Mouse (Mus musculus): ENCODE data around the gene Nfix. TPM values are rescaled to one million over a fixed set of nuclear protein-coding genes. Genes with fewer than 3 reads are reported as not detected.

The Nfix gene
- polyA plus RNA-seq, 1 experiment from 2014 or later: 36.6 TPM

GRCm38 (mm10) chr8:84809109-84809940 lies 9.2 kb upstream of the Nfix start:
- WGBS: 73% methylated on average over 12 of the region's 12 CpGs
- DNase-seq (ENCODE audit: low spot score): no peak
- no peak overlapping the region for H3K4me3 ChIP-seq (ENCODE audit: low read depth, low read length)
- no peak overlapping the region for H3K4me2 ChIP-seq (replicated peaks; ENCODE audit: low read depth)
- ATAC-seq (ENCODE audit: low FRiP score, low TSS enrichment): no peak
- no peaks in the 10 kb centered on the region for H3K27me3 ChIP-seq (ENCODE audit: control insufficient read depth, insufficient read depth, low read length)
- H3K9ac ChIP-seq (ENCODE audit: low read length): no peak overlapping the region
- H3K9me3 ChIP-seq (ENCODE audit: control insufficient read depth, low read length): no peaks in the 10 kb centered on the region
- H3K36me3 ChIP-seq (ENCODE audit: control insufficient read depth, insufficient read depth, low read length): no peaks in the 10 kb centered on the region
- no peak overlapping the region for H3K27ac ChIP-seq (replicated peaks)
- TF ChIP-seq CTCF (IDR thresholded peaks at IDR 0.05; ENCODE audit: low read depth) (no peak), EP300 (optimal IDR thresholded peaks at IDR 0.05) (no peak)
- H3K4me1 ChIP-seq (replicated peaks; ENCODE audit: control insufficient read depth, insufficient read depth): no peaks in the 10 kb centered on the region

- TF ChIP-seq EP300 (optimal IDR thresholded peaks at IDR 0.05): no peak
- peak; percentile 40; the same call in 1 of the 2 replicates for TF ChIP-seq CTCF (IDR thresholded peaks at IDR 0.05; ENCODE audit: low read depth)
- Histone ChIP-seq H3K4me1 (replicated peaks; ENCODE audit: control insufficient read depth, insufficient read depth) (no peaks in the 10 kb centered on the region), H3K4me2 (replicated peaks; ENCODE audit: low read depth) (no peak overlapping the region), H3K27me3 (ENCODE audit: control insufficient read depth, insufficient read depth, low read length) (no peaks in the 10 kb centered on the region), H3K36me3 (ENCODE audit: control insufficient read depth, insufficient read depth, low read length) (no peaks in the 10 kb centered on the region), H3K9ac (ENCODE audit: low read length) (no peak overlapping the region), H3K4me3 (ENCODE audit: low read depth, low read length) (no peak overlapping the region), H3K9me3 (ENCODE audit: control insufficient read depth, low read length) (no peaks in the 10 kb centered on the region), H3K27ac (replicated peaks) (no peak overlapping the region)
- no peak for DNase-seq (ENCODE audit: low spot score)
- 95% methylated on average over 5 of the region's 5 CpGs for WGBS
- ATAC-seq (ENCODE audit: low FRiP score, low TSS enrichment): no peak
Observed at GRCm38 (mm10) chr8:84806031-84806430, 5.9 kb upstream of the Nfix start.

DNA sequence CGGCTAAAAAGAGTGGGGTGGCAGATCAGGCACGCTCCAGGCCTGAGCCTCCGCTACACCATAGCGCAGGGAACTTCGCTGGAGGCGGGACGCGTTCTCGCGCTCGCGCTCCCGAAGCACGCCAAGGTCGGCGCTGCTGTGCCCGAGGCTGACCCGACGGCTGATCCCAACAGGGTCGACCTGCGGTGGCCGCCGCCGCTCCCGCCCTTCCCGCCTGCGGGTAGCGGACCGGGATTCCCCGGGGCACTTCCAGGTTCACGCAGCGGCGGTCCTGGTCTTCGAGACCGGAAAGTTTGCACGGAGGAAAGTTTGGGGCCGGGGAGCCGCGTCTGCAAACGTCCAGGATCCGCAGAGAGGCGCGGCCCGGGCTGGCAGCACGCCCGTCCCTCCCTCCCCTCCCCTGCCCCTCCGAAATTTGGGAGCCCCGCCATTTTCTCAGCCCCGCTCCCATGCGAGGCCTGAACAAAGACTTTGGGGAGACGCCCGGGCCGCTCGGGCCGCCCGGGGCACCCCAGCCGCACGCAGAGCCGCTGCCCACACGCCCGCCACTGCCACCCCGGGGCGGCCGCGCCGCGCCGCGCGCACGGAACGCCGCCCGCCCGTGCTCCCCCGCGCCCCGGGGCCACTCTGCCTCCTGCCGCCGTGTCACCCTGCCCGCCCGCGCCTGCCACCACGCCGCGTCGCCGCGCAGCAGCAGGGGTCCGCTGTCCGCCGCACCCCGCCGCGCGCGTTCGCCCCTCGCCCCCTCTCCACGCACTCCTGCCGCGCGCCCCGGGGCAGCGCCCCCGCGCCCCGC lies 810 bp downstream of the Nfix start:
- peak overlapping the region; percentile 97 for H3K27ac ChIP-seq (replicated peaks)
- H3K9me3 ChIP-seq (ENCODE audit: control insufficient read depth, low read length): no peaks in the 10 kb centered on the region
- under 1% methylated on average over 63 of the region's 108 CpGs for WGBS
- H3K27me3 ChIP-seq (ENCODE audit: control insufficient read depth, insufficient read depth, low read length): no peaks in the 10 kb centered on the region
- H3K36me3 ChIP-seq (ENCODE audit: control insufficient read depth, insufficient read depth, low read length): no peaks in the 10 kb centered on the region; the same call in 1 of the 2 replicates
- H3K9ac ChIP-seq (ENCODE audit: low read length): peak overlapping the region; percentile 97
- peak; percentile 32; the same call in 1 of the 2 replicates for ATAC-seq (ENCODE audit: low FRiP score, low TSS enrichment)
- H3K4me2 ChIP-seq (replicated peaks; ENCODE audit: low read depth): peak overlapping the region; percentile 76
- TF ChIP-seq CTCF (IDR thresholded peaks at IDR 0.05; ENCODE audit: low read depth) (no peak; the same call in 1 of the 2 replicates), EP300 (optimal IDR thresholded peaks at IDR 0.05) (no peak)
- peak overlapping the region; percentile 62 for H3K4me3 ChIP-seq (ENCODE audit: low read depth, low read length)
- peaks cover 9% of the 10 kb centered on the region for H3K4me1 ChIP-seq (replicated peaks; ENCODE audit: control insufficient read depth, insufficient read depth)
- DNase-seq (ENCODE audit: low spot score): peak; percentile 77

- Histone ChIP-seq H3K4me2 (replicated peaks; ENCODE audit: low read depth) (peak overlapping the region; percentile 76), H3K36me3 (ENCODE audit: control insufficient read depth, insufficient read depth, low read length) (no peaks in the 10 kb centered on the region; the same call in 1 of the 2 replicates), H3K27me3 (ENCODE audit: control insufficient read depth, insufficient read depth, low read length) (no peaks in the 10 kb centered on the region), H3K9me3 (ENCODE audit: control insufficient read depth, low read length) (no peaks in the 10 kb centered on the region), H3K9ac (ENCODE audit: low read length) (peak overlapping the region; percentile 97), H3K4me3 (ENCODE audit: low read depth, low read length) (peak overlapping the region; percentile 62), H3K4me1 (replicated peaks; ENCODE audit: control insufficient read depth, insufficient read depth) (peaks cover 12% of the 10 kb centered on the region), H3K27ac (replicated peaks) (peak overlapping the region; percentile 97)
- no peak for ATAC-seq (ENCODE audit: low FRiP score, low TSS enrichment)
- WGBS: 59% methylated on average over 10 of the region's 10 CpGs
- TF ChIP-seq EP300 (optimal IDR thresholded peaks at IDR 0.05) (no peak), CTCF (IDR thresholded peaks at IDR 0.05; ENCODE audit: low read depth) (no peak)
- DNase-seq (ENCODE audit: low spot score): no peak
Observed at GRCm38 (mm10) chr8:84798446-84799135, 1.6 kb downstream of the Nfix start.

DNA sequence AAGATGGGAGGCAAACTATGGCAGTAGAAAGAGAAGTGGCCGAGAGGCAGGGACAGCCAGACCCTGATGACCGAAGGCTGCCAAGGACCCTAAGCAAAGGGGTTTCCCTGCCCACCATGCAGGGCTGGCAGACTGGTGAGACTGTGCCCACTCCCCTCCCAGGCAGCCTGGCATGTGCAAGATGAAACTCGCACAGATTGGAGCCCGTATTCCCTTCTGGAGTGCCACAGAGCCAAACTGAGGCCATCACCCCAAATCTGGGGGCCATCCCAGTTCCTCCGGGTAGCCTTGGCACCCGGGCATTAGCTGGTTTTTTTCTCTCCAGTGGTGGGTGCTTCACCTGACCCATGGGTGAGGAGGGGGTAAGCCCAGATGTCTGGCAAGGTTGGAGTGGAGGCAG lies 2.2 kb downstream of the Nfix start:
- Histone ChIP-seq H3K4me2 (replicated peaks; ENCODE audit: low read depth) (peak overlapping the region; percentile 76), H3K27me3 (ENCODE audit: control insufficient read depth, insufficient read depth, low read length) (no peaks in the 10 kb centered on the region), H3K9ac (ENCODE audit: low read length) (peak overlapping the region; percentile 97), H3K36me3 (ENCODE audit: control insufficient read depth, insufficient read depth, low read length) (no peaks in the 10 kb centered on the region; the same call in 1 of the 2 replicates), H3K9me3 (ENCODE audit: control insufficient read depth, low read length) (no peaks in the 10 kb centered on the region), H3K4me1 (replicated peaks; ENCODE audit: control insufficient read depth, insufficient read depth) (peaks cover 15% of the 10 kb centered on the region), H3K4me3 (ENCODE audit: low read depth, low read length) (peak overlapping the region; percentile 10; the same call in 1 of the 2 replicates), H3K27ac (replicated peaks) (no peak overlapping the region)
- no peak for ATAC-seq (ENCODE audit: low FRiP score, low TSS enrichment)
- DNase-seq (ENCODE audit: low spot score): no peak
- 79% methylated on average over 6 of the region's 6 CpGs for WGBS
- TF ChIP-seq EP300 (optimal IDR thresholded peaks at IDR 0.05): no peak
- no peak for TF ChIP-seq CTCF (IDR thresholded peaks at IDR 0.05; ENCODE audit: low read depth)

All from stomach, postnatal 0 days (tissue).